Mouse (Mus musculus): ENCODE results near the gene Map1lc3b. TPM values are rescaled to one million over a fixed set of nuclear protein-coding genes. Genes with fewer than 3 reads are reported as not detected.
A peak's percentile ranks its signal among the peaks of the same experiment; 100 is the strongest.

The Map1lc3b gene
- total and polyA plus RNA-seq, 2 experiments = 45.9 to 61.9 TPM

DNA sequence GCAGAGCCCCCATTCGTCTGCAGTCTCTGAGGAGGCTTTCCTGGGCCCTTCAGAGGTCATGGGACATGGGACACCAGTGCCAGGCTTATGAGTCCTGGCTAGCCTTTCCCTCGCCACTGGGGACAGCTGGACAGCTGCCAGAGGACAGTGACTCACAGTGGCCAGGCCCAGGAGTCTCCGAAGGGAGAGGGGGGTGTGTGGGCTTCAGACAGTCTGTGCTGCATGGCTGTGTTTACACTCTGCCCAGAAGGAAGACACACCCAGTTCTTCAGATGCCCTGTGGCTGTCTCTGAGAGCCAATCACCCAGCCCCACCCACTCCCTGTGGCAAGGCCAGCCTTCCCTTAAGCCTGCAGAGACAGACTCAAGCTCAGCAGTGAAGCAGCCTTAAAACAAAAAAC lies 16.9 kb upstream of the Map1lc3b start:
- TF ChIP-seq POLR2A (IDR thresholded peaks at IDR 0.05; ENCODE audit: extremely low read depth, insufficient read depth, low read length) (no peak), CTCF (IDR thresholded peaks at IDR 0.05; ENCODE audit: low read depth, low read length) (peak; percentile 31; the same call in 1 of the 2 replicates)
- Histone ChIP-seq H3K27me3 (ENCODE audit: control insufficient read depth, insufficient read depth, low read length) (no peaks in the 10 kb centered on the region), H3K9ac (ENCODE audit: low read depth, low read length) (0 out of 2 replicates have a peak overlapping the region, but pooled peaks have one; percentile 3), H3K4me3 (ENCODE audit: insufficient read depth, low read depth, low read length) (no peak overlapping the region), H3K36me3 (ENCODE audit: control insufficient read depth, insufficient read depth, low read length) (no peaks in the 10 kb centered on the region), H3K4me1 (ENCODE audit: control insufficient read depth, insufficient read depth, low read length) (peaks cover 22% of the 10 kb centered on the region), H3K79me2 (ENCODE audit: control insufficient read depth, insufficient read depth, low read length) (peaks cover 48% of the 10 kb centered on the region; the same call in 1 of the 2 replicates), H3K27ac (replicated peaks; ENCODE audit: insufficient read depth, low read depth, low read length) (no peak overlapping the region)
- DNase-seq (ENCODE audit: extremely low read depth, low read depth, low spot score) = peak; percentile 48
- WGBS = 12% methylated on average over 3 of the region's 3 CpGs

DNA sequence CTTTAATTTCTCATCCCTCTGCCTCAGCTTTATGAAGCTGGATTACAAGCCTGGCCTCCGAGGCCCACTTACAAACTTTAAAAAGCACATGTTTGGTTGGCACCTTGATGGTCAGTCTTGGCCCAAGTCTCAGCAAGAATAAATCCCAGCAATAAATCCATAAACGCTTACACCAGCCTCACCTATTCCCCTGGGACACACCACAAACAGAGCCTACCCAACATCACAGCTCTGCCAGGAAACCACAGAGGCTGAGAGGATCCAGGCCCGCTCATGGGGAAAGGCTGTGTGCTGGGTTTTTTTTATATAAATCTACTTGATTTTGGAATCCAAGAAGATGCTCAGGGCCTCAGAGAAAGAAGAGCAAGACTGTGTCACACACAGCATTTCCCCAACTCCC lies 14.5 kb upstream of the Map1lc3b start:
- Histone ChIP-seq H3K9ac (ENCODE audit: low read depth, low read length) (no peak overlapping the region), H3K4me1 (ENCODE audit: control insufficient read depth, insufficient read depth, low read length) (peaks cover 20% of the 10 kb centered on the region)

DNA sequence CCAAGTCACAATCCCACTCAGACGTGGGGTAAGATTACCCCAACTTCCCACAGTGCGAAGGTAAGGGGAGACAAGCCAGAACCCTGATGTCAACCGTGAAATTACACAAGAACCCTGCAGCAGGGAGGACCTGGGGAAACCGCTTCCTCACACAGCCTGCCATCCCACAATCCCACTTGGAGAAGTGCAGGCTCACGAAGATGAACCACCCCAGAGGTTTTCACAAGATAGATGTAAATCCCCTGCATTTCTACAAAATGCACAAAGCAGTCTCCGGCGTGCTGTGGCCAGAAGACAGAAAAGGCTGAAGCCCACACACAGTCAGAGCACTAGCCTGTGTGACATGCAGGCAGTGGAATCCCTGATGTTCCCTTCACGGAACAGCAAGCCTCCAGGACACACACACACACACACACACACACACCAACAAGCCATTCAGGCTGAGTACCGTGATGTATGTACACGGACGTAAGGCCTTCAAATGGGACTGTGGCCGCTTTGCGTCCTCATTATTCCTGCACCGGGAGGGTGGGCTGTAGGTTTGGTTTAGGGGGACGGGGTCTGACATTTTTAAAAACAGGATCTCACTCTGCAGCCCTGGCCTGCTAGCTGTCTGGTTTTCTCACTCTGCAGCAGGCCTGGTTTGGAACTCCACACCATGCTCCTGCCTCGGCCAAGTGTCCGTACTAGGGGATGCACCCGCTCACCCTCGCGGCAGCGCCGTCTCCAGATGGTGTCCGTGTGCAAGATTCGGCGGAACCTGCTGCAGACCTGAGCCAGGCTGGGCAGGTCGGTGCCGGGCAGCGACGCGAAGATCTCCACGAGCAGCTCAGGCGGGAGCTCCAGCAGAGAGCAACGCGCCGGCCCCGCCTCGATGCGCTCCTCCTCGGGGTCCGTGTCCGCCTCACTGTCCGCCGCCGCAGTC lies 12.1 kb upstream of the Map1lc3b start:
- no peaks in the 10 kb centered on the region for H3K36me3 ChIP-seq (ENCODE audit: control insufficient read depth, insufficient read depth, low read length)
- peak overlapping the region; percentile 87 for H3K4me3 ChIP-seq (ENCODE audit: insufficient read depth, low read depth, low read length)
- H3K27me3 ChIP-seq (ENCODE audit: control insufficient read depth, insufficient read depth, low read length) = no peaks in the 10 kb centered on the region
- DNase-seq (ENCODE audit: extremely low read depth, low read depth, low spot score) = peak; percentile 48
- peak overlapping the region; percentile 94 for H3K9ac ChIP-seq (ENCODE audit: low read depth, low read length)
- H3K79me2 ChIP-seq (ENCODE audit: control insufficient read depth, insufficient read depth, low read length) = peaks cover 38% of the 10 kb centered on the region; the same call in 1 of the 2 replicates
- TF ChIP-seq POLR2A (IDR thresholded peaks at IDR 0.05; ENCODE audit: extremely low read depth, insufficient read depth, low read length) = no peak
- no peak for TF ChIP-seq CTCF (IDR thresholded peaks at IDR 0.05; ENCODE audit: low read depth, low read length)
- WGBS = 1% methylated on average over 44 of the region's 44 CpGs
- H3K4me1 ChIP-seq (ENCODE audit: control insufficient read depth, insufficient read depth, low read length) = peaks cover 24% of the 10 kb centered on the region
- H3K27ac ChIP-seq (replicated peaks; ENCODE audit: insufficient read depth, low read depth, low read length) = peak overlapping the region; percentile 76

More for the DNA sequence above, 14.5 kb upstream of the Map1lc3b start:
- no peak for DNase-seq (ENCODE audit: extremely low read depth, low read depth, low spot score)
- Histone ChIP-seq H3K79me2 (ENCODE audit: control insufficient read depth, insufficient read depth, low read length) (peaks cover 42% of the 10 kb centered on the region; the same call in 1 of the 2 replicates), H3K27ac (replicated peaks; ENCODE audit: insufficient read depth, low read depth, low read length) (no peak overlapping the region), H3K27me3 (ENCODE audit: control insufficient read depth, insufficient read depth, low read length) (no peaks in the 10 kb centered on the region), H3K36me3 (ENCODE audit: control insufficient read depth, insufficient read depth, low read length) (no peaks in the 10 kb centered on the region), H3K4me3 (ENCODE audit: insufficient read depth, low read depth, low read length) (no peak overlapping the region)
- WGBS = 50% methylated on average over 3 of the region's 3 CpGs
- TF ChIP-seq CTCF (IDR thresholded peaks at IDR 0.05; ENCODE audit: low read depth, low read length) (no peak), POLR2A (IDR thresholded peaks at IDR 0.05; ENCODE audit: extremely low read depth, insufficient read depth, low read length) (no peak)

DNA sequence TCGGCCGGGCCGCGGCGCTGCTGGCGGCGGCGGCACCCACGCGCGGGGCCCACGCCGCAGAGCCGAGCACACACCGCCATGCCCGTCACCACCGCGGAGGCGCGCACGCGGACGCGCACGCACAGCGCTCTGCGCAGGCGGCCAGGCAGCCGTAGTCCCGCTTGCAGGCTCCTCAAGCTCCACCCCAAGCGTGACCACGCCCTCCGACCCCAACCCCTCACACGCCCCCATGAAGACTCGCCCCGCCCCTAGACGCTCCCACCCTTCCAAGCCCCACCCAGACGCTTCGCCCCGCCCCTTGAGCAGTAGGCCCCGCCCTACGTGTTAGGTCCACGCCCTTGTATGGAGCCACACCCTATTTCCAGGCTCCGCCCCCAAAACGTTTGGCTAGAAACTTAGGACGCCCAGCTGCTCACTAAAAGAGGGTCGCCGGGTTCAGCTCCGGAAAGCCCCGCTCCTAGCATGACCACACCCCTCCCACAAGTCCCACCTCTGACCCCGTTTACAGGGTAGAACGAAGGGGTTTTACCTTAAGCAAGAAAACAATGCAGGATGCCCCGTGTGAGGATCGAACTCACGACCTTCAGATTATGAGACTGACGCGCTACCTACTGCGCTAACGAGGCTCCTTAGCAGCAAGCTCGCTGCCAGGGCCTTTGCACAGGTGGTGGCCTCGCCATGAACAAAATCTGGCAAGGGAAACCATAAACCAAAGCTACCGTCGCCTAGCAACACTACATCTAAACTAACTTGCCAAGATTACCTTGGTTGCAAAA lies 11.3 kb upstream of the Map1lc3b start, which contains the start of gene Fbxo31:
Fbxo31 (minus strand) TSS at position 131 of the 776 bp plus-strand sequence.
- peak within 1 kb of the TSS; percentile 94 for H3K9ac ChIP-seq (ENCODE audit: low read depth, low read length)
- peaks cover 21% of the 10 kb centered on the region for H3K4me1 ChIP-seq (ENCODE audit: control insufficient read depth, insufficient read depth, low read length)
- H3K27me3 ChIP-seq (ENCODE audit: control insufficient read depth, insufficient read depth, low read length) = no peaks in the 10 kb centered on the region
- TF ChIP-seq POLR2A (IDR thresholded peaks at IDR 0.05; ENCODE audit: extremely low read depth, insufficient read depth, low read length) (peak; percentile 95), CTCF (IDR thresholded peaks at IDR 0.05; ENCODE audit: low read depth, low read length) (no peak)
- peak; percentile 99 for DNase-seq (ENCODE audit: extremely low read depth, low read depth, low spot score)
- no peaks in the 10 kb centered on the region for H3K36me3 ChIP-seq (ENCODE audit: control insufficient read depth, insufficient read depth, low read length)
- H3K79me2 ChIP-seq (ENCODE audit: control insufficient read depth, insufficient read depth, low read length) = peaks cover 33% of the 10 kb centered on the region; the same call in 1 of the 2 replicates
- H3K27ac ChIP-seq (replicated peaks; ENCODE audit: insufficient read depth, low read depth, low read length) = peak within 1 kb of the TSS; percentile 98
- peak within 1 kb of the TSS; percentile 87 for H3K4me3 ChIP-seq (ENCODE audit: insufficient read depth, low read depth, low read length)
- under 1% methylated on average over 63 of the region's 63 CpGs for WGBS

DNA sequence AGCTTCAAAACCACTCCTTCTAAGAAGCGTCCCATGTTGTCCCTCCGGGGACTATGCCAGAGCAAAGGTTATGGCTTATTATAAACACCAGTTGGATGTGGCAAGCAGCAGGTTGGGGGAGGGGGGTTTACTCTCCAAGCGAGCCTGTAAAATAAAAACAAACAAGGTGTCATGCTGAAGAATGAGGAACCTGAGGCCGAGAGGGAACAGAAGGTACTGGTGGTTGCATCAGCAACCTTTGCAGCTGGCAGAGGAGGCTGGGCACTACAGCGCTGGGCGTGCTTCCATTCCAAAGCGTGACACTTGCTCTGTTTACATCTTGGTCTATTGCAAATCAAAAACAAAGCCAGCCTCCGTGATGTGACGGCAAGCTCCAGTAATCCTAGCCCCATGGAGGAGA lies 9.7 kb upstream of the Map1lc3b start:
- 12% methylated on average over 9 of the region's 9 CpGs for WGBS
- peaks cover 24% of the 10 kb centered on the region; the same call in 1 of the 2 replicates for H3K79me2 ChIP-seq (ENCODE audit: control insufficient read depth, insufficient read depth, low read length)
- no peaks in the 10 kb centered on the region for H3K27me3 ChIP-seq (ENCODE audit: control insufficient read depth, insufficient read depth, low read length)
- TF ChIP-seq CTCF (IDR thresholded peaks at IDR 0.05; ENCODE audit: low read depth, low read length) = no peak
- no peak for TF ChIP-seq POLR2A (IDR thresholded peaks at IDR 0.05; ENCODE audit: extremely low read depth, insufficient read depth, low read length)
- no peak overlapping the region for H3K9ac ChIP-seq (ENCODE audit: low read depth, low read length)
- no peak overlapping the region for H3K4me3 ChIP-seq (ENCODE audit: insufficient read depth, low read depth, low read length)
- H3K4me1 ChIP-seq (ENCODE audit: control insufficient read depth, insufficient read depth, low read length) = peaks cover 22% of the 10 kb centered on the region
- peak overlapping the region; percentile 98 for H3K27ac ChIP-seq (replicated peaks; ENCODE audit: insufficient read depth, low read depth, low read length)
- H3K36me3 ChIP-seq (ENCODE audit: control insufficient read depth, insufficient read depth, low read length) = no peaks in the 10 kb centered on the region
- DNase-seq (ENCODE audit: extremely low read depth, low read depth, low spot score) = peak; percentile 98
